8 mouse cellular contexts compared by ENCODE assay signal in the genomic region with DNA sequence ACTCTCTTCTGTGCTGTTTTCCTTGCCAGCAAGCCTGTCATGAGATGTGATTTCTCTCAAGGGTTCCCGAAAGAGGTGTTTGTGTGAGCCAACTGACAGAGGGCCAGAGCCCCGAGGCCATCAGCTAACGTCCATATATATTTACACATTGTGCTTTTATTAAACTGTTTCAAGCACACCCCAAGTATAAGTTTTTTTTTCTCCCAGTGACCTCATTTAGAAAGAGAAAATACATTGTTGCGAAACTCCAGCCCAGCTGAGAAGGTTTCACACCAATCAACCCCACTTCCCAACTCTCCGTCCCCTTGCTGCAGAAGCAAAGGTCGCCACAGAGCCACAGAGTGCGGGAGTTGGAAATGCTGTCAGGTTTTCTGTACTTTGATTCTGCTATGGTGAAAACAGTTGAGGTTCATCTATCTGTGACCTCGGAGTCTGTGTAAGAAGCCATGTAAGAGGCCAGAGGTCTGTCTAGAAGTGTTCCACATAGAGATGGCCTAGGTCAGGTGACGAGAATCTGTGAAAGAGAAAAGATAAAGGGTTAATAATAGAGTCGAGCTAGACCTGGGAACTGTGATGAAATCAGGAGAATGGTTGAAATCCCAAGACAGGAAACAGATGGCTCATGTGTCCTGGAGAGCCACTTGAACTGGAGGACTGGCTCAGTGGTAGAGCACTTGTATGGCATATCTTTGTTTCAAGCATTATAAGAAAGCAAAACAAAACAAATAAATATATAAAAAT.
DNase-seq lines count a peak whose midpoint lies in the region; ATAC-seq and TF ChIP-seq lines count a peak whose summit lies in the region.
"Had no signal": no experiment of that assay in that cellular context is flagged by ENCODE, and none has a peak within 500 bp of the region (broad histone marks: within the 10 kb centered on the region; RNA-seq: fewer than 3 reads in every experiment).

No protein-coding gene starts in this region.

- peak overlapping the region; percentile 52; the same call in 1 of the 2 replicates for H3K9ac ChIP-seq in heart, embryonic 13.5 days
- no peak overlapping the region for H3K9ac ChIP-seq in liver, postnatal 0 days (replicated peaks)

- no peaks in the 10 kb centered on the region for H3K27me3 ChIP-seq in testis, adult 2 months (ENCODE audit: control insufficient read depth, insufficient read depth, low read length)
- no peaks in the 10 kb centered on the region for H3K27me3 ChIP-seq in heart, embryonic 13.5 days (replicated peaks)
- no peaks in the 10 kb centered on the region for H3K27me3 ChIP-seq in liver, postnatal 0 days (ENCODE audit: insufficient read depth, low read length)

- H3K9me3 ChIP-seq in heart, embryonic 13.5 days: no peaks in the 10 kb centered on the region
- no peaks in the 10 kb centered on the region for H3K9me3 ChIP-seq in liver, postnatal 0 days (ENCODE audit: low read length)

- H3K4me2 ChIP-seq in heart, embryonic 13.5 days: peak overlapping the region; percentile 53
- H3K4me2 ChIP-seq in liver, postnatal 0 days (ENCODE audit: low read depth, low read length): peak overlapping the region; percentile 45

- no peak for TF ChIP-seq CTCF in testis, adult 2 months (IDR thresholded peaks at IDR 0.05; ENCODE audit: control insufficient read depth, insufficient read depth, insufficient replicate concordance, low read depth, low read length)
- TF ChIP-seq CTCF in liver, postnatal 0 days (IDR thresholded peaks at IDR 0.05; ENCODE audit: low read depth): no peak

- WGBS in heart, embryonic 13.5 days: 20% methylated on average over 10 of the region's 10 CpGs
- WGBS in liver, postnatal 0 days (ENCODE audit: insufficient replicate concordance): 38% methylated on average over 10 of the region's 10 CpGs

- no peaks in the 10 kb centered on the region for H3K36me3 ChIP-seq in testis, adult 2 months (ENCODE audit: control insufficient read depth, insufficient read depth, low read length)
- H3K36me3 ChIP-seq in heart, embryonic 13.5 days: no peaks in the 10 kb centered on the region
- H3K36me3 ChIP-seq in liver, postnatal 0 days (replicated peaks; ENCODE audit: insufficient read depth, low read length): no peaks in the 10 kb centered on the region

- peak overlapping the region; percentile 49; the same call in 1 of the 2 replicates for H3K27ac ChIP-seq in testis, adult 2 months (ENCODE audit: control insufficient read depth, insufficient read depth, low read depth, low read length)
- peak overlapping the region; percentile 76 for H3K27ac ChIP-seq in heart, embryonic 13.5 days (replicated peaks)
- peak overlapping the region; percentile 84 for H3K27ac ChIP-seq in liver, postnatal 0 days (ENCODE audit: low read depth)

- H3K4me1 ChIP-seq in testis, adult 2 months (ENCODE audit: control insufficient read depth, insufficient read depth, low read length): no peaks in the 10 kb centered on the region
- peaks cover 28% of the 10 kb centered on the region for H3K4me1 ChIP-seq in heart, embryonic 13.5 days
- H3K4me1 ChIP-seq in liver, postnatal 0 days (ENCODE audit: insufficient read depth): no peaks in the 10 kb centered on the region

- TF ChIP-seq EP300 in liver, postnatal 0 days (IDR thresholded peaks at IDR 0.05; ENCODE audit: low read depth): peak; percentile 44; the same call in 1 of the 2 replicates

- no peak for DNase-seq in testis, postnatal 10 days (ENCODE audit: low spot score)
- DNase-seq in liver, postnatal 0 days: peak; percentile 41
- DNase-seq in frontal cortex, postnatal 14 days (ENCODE audit: low spot score in 2 of 2): no peak
- DNase-seq in T-cell, adult 2 months (ENCODE audit: low spot score): no peak
- DNase-seq: cerebellum, adult 2 months had no signal

- no peak overlapping the region for H3K4me3 ChIP-seq in testis, adult 2 months (ENCODE audit: control insufficient read depth, low read depth, low read length)
- peak overlapping the region; percentile 16; the same call in 1 of the 2 replicates for H3K4me3 ChIP-seq in heart, embryonic 13.5 days
- no peak overlapping the region for H3K4me3 ChIP-seq in liver, postnatal 0 days (ENCODE audit: low read depth, low read length)

- no peak for TF ChIP-seq POLR2A in testis, adult 2 months (IDR thresholded peaks at IDR 0.05; ENCODE audit: control insufficient read depth, low read depth, low read length)

- ATAC-seq in heart, embryonic 13.5 days (ENCODE audit: extremely low read depth, insufficient number of reproducible peaks, low FRiP score, low TSS enrichment): peak; percentile 59; the same call in 1 of the 2 replicates
- ATAC-seq in liver, postnatal 0 days: peak; percentile 94
- no peak for ATAC-seq in megakaryocyte-erythroid progenitor cell, adult 5-6 weeks (replicated peaks; ENCODE audit: low FRiP score, low TSS enrichment, poor library complexity, severe bottlenecking)
